Mouse (Mus musculus): Measurements from ENCODE around the gene Sh3pxd2a.

GRCm38 (mm10) chr19:47216766-47217165, 247.4 kb downstream of the Sh3pxd2a start:
- TF ChIP-seq CTCF (IDR thresholded peaks at IDR 0.05) (no peak), EP300 (IDR thresholded peaks at IDR 0.05; ENCODE audit: insufficient read depth, low read depth, low read length) (no peak), POLR2A (IDR thresholded peaks at IDR 0.05; ENCODE audit: insufficient read depth, low read depth, low read length) (no peak)

All from heart, adult 2 months (tissue).